Comparison of ENCODE assay signal across 10 mouse cellular contexts in the genomic region with DNA sequence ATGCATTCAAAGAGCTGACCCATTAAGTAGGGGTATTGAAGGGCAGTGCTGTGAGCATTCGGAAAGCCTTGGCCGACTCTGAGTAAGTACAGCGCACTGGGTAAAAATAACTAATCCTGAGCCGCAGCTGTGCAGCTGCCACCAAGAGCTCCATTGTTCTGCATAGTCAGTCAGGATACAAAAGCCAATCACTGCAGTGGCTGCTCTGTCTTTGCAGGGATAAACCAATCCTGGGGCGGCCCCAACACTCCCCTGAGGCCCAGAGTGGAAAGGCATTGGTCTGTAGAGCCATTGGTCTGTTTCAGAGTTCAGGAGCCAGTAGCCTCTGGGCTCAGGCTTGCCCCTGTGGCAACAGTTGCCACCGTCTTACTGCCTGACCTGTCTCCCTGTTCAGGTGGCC. TPM values are rescaled to one million over a fixed set of nuclear protein-coding genes. Genes with fewer than 3 reads are reported as not detected.
DNase-seq lines count a peak whose midpoint lies in the region; ATAC-seq lines count a peak whose summit lies in the region.
"Had no signal": no experiment of that assay in that cellular context is flagged by ENCODE, and none has a peak within 500 bp of the region (broad histone marks: within the 10 kb centered on the region; RNA-seq: fewer than 3 reads in every experiment).

No protein-coding gene starts in this region.

- H3K4me2 ChIP-seq in heart, embryonic 12.5 days: peak overlapping the region; percentile 40
- H3K4me2 ChIP-seq in embryonic facial prominence, embryonic 12.5 days (replicated peaks): no peak overlapping the region
- H3K4me2 ChIP-seq in hindbrain, embryonic 13.5 days: no peak overlapping the region
- no peak overlapping the region for H3K4me2 ChIP-seq in midbrain, embryonic 15.5 days

- 57% methylated on average over 6 of the region's 6 CpGs for WGBS in heart, embryonic 12.5 days
- 47% methylated on average over 6 of the region's 6 CpGs for WGBS in embryonic facial prominence, embryonic 12.5 days
- WGBS in hindbrain, embryonic 13.5 days: 48% methylated on average over 6 of the region's 6 CpGs
- WGBS in midbrain, embryonic 15.5 days: 10% methylated on average over 6 of the region's 6 CpGs

- H3K27me3 ChIP-seq in heart, embryonic 12.5 days (replicated peaks): no peaks in the 10 kb centered on the region
- H3K27me3 ChIP-seq in embryonic facial prominence, embryonic 12.5 days: 0 out of 2 replicates have a peak, but pooled peaks cover 4% of the 10 kb centered on the region
- H3K27me3 ChIP-seq in hindbrain, embryonic 13.5 days: 0 out of 2 replicates have a peak, but pooled peaks cover 11% of the 10 kb centered on the region
- H3K27me3 ChIP-seq in midbrain, embryonic 15.5 days (replicated peaks): no peaks in the 10 kb centered on the region

- H3K4me3 ChIP-seq in heart, embryonic 12.5 days: no peak overlapping the region
- H3K4me3 ChIP-seq in embryonic facial prominence, embryonic 12.5 days: no peak overlapping the region
- H3K4me3 ChIP-seq in hindbrain, embryonic 13.5 days: no peak overlapping the region
- H3K4me3 ChIP-seq in midbrain, embryonic 15.5 days: no peak overlapping the region

- peak; percentile 39; the same call in 1 of the 2 replicates for ATAC-seq in heart, embryonic 12.5 days (ENCODE audit: insufficient number of reproducible peaks, low FRiP score)
- ATAC-seq in embryonic facial prominence, embryonic 12.5 days (ENCODE audit: insufficient number of reproducible peaks, insufficient read depth, low FRiP score, low TSS enrichment): peak; percentile 43; the same call in 1 of the 2 replicates
- ATAC-seq in hindbrain, embryonic 13.5 days (ENCODE audit: low FRiP score): 0 out of 2 replicates have a peak, but pooled peaks have one; percentile 68
- ATAC-seq in midbrain, embryonic 15.5 days (replicated peaks): 0 out of 2 replicates have a peak, but pooled peaks have one; percentile 30
- ATAC-seq in megakaryocyte-erythroid progenitor cell, adult 5-6 weeks (replicated peaks; ENCODE audit: low FRiP score, low TSS enrichment, poor library complexity, severe bottlenecking): no peak
- ATAC-seq: CD4-positive, CD25-positive, alpha-beta regulatory T cell, adult 4 months had no signal

- peaks cover 41% of the 10 kb centered on the region for H3K36me3 ChIP-seq in heart, embryonic 12.5 days
- no peaks in the 10 kb centered on the region for H3K36me3 ChIP-seq in embryonic facial prominence, embryonic 12.5 days
- no peaks in the 10 kb centered on the region for H3K36me3 ChIP-seq in hindbrain, embryonic 13.5 days
- H3K36me3 ChIP-seq in midbrain, embryonic 15.5 days (replicated peaks): no peaks in the 10 kb centered on the region

- H3K27ac ChIP-seq in heart, embryonic 12.5 days (ENCODE audit: poor library complexity, severe bottlenecking): peak overlapping the region; percentile 86
- H3K27ac ChIP-seq in embryonic facial prominence, embryonic 12.5 days: no peak overlapping the region
- H3K27ac ChIP-seq in hindbrain, embryonic 13.5 days: no peak overlapping the region
- H3K27ac ChIP-seq in midbrain, embryonic 15.5 days: no peak overlapping the region
- H3K27ac ChIP-seq: liver, embryonic 14.5 days had no signal

- peak overlapping the region; percentile 52 for H3K9ac ChIP-seq in heart, embryonic 12.5 days
- no peak overlapping the region for H3K9ac ChIP-seq in embryonic facial prominence, embryonic 12.5 days
- H3K9ac ChIP-seq in hindbrain, embryonic 13.5 days: no peak overlapping the region
- H3K9ac ChIP-seq in midbrain, embryonic 15.5 days: no peak overlapping the region
- H3K9ac ChIP-seq: liver, embryonic 14.5 days had no signal

- H3K4me1 ChIP-seq in heart, embryonic 12.5 days (replicated peaks): peaks cover 57% of the 10 kb centered on the region
- H3K4me1 ChIP-seq in embryonic facial prominence, embryonic 12.5 days: no peaks in the 10 kb centered on the region
- peaks cover 3% of the 10 kb centered on the region; the same call in 1 of the 2 replicates for H3K4me1 ChIP-seq in hindbrain, embryonic 13.5 days (replicated peaks)
- H3K4me1 ChIP-seq in midbrain, embryonic 15.5 days: no peaks in the 10 kb centered on the region; the same call in 1 of the 2 replicates

- DNase-seq in heart, adult 8-10 months (ENCODE audit: low spot score): no peak
- DNase-seq in lung, postnatal 25 days (ENCODE audit: low spot score): no peak
- DNase-seq in lung, postnatal 4 days: no peak

- H3K9me3 ChIP-seq in heart, embryonic 12.5 days (replicated peaks): no peaks in the 10 kb centered on the region
- no peaks in the 10 kb centered on the region for H3K9me3 ChIP-seq in embryonic facial prominence, embryonic 12.5 days
- H3K9me3 ChIP-seq in hindbrain, embryonic 13.5 days: no peaks in the 10 kb centered on the region
- no peaks in the 10 kb centered on the region for H3K9me3 ChIP-seq in midbrain, embryonic 15.5 days

RNA-seq across cellular contexts. Expression of a gene that starts 25.9 kb away (rescaled TPM):
- 19.8 and 22.7 TPM in 2 replicates for polyA plus RNA-seq in heart, embryonic 12.5 days (2016; fragmentation: Nextera tagmentation; extraction: Ambion mirVana)
- 1 to 10 TPM; 3.7 to 6.6 (median 4.6) TPM for total RNA-seq in heart, adult 8-10 months (2022)
- 13.1 and 15.0 TPM in 2 replicates for polyA plus RNA-seq in embryonic facial prominence, embryonic 12.5 days (2016; fragmentation: Nextera tagmentation; extraction: Ambion mirVana)
- 11.4 and 13.3 TPM in 2 replicates for polyA plus RNA-seq in hindbrain, embryonic 13.5 days (2015; fragmentation: Nextera tagmentation; extraction: Ambion mirVana)
- polyA plus RNA-seq in midbrain, embryonic 15.5 days (2015; fragmentation: Nextera tagmentation; extraction: Ambion mirVana): 15.9 and 16.3 TPM in 2 replicates
- total RNA-seq in megakaryocyte-erythroid progenitor cell, adult 5-6 weeks (2014; fragmentation: Nextera tagmentation): 1.7 and 3.4 TPM in 2 replicates
- total RNA-seq in megakaryocyte-erythroid progenitor cell, adult 5-6 weeks (2017): 1.1 TPM in 1 of 2 replicates, not detected in the other

RNA-seq across cellular contexts. Expression of a gene that starts 27.7 kb away (rescaled TPM):
- 167 and 180 TPM in 2 replicates for polyA plus RNA-seq in heart, embryonic 12.5 days (2016; fragmentation: Nextera tagmentation; extraction: Ambion mirVana)
- 100 to 1,000 TPM; 586 to 686 (median 600) TPM for total RNA-seq in heart, adult 8-10 months (2022)
- polyA plus RNA-seq in embryonic facial prominence, embryonic 12.5 days (2016; fragmentation: Nextera tagmentation; extraction: Ambion mirVana): 0.49 TPM in 1 of 2 replicates, not detected in the other
- polyA plus RNA-seq in hindbrain, embryonic 13.5 days (2015; fragmentation: Nextera tagmentation; extraction: Ambion mirVana): 0.81 and 1.3 TPM in 2 replicates
- 1.1 TPM in 1 of 2 replicates, not detected in the other for polyA plus RNA-seq in midbrain, embryonic 15.5 days (2015; fragmentation: Nextera tagmentation; extraction: Ambion mirVana)
- not detected in 2 replicates for total RNA-seq in megakaryocyte-erythroid progenitor cell, adult 5-6 weeks (2014; fragmentation: Nextera tagmentation)
- not detected in 2 replicates for total RNA-seq in megakaryocyte-erythroid progenitor cell, adult 5-6 weeks (2017)
- polyA plus RNA-seq: liver, embryonic 14.5 days had no signal

Comparison
In these comparisons a context has a peak if more than half of its experiments do, and no peak if none do; other contexts are left out.
1. RNA of a gene that starts 27.7 kb away (polyA plus RNA-seq): 167 to 180 TPM in heart, embryonic 12.5 days; 0.81 to 1.3 TPM in hindbrain, embryonic 13.5 days, 0.49 TPM in embryonic facial prominence, embryonic 12.5 days and 1.1 TPM in midbrain, embryonic 15.5 days; every median in the first group is over 10 times any median in the second.